Mouse (Mus musculus) erythroblast, embryonic 14.5 days (primary cell): ENCODE results near the gene Mr1.

ENCODE experiments used
- GATA1 ChIP-seq: IDR thresholded peaks from 2 replicates; pipeline ENCODE4 v1.6.1; 2012; ENCODE audit warnings: low read length, inconsistent platforms, mixed read lengths
- TAL1 ChIP-seq: IDR thresholded peaks from 3 replicates; pipeline ENCODE4 v1.6.1; 2012; ENCODE audit warnings: low read length, inconsistent platforms, mixed read lengths

- TF ChIP-seq GATA1, result no peak
- no peak for TF ChIP-seq TAL1
Observed at GRCm38 (mm10) chr1:155090736-155091135, 55.9 kb downstream of the Mr1 start.
